Mouse (Mus musculus): Measurements from ENCODE around the gene Atp2c2. TPM values are rescaled to one million over a fixed set of nuclear protein-coding genes. Genes with fewer than 3 reads are reported as not detected.

Atp2c2 gene
- polyA plus RNA-seq, 1 experiment from 2014 or later, result 3.2 TPM

- Histone ChIP-seq H3K4me3 (no peak overlapping the region), H3K4me1 (peaks cover 28% of the 10 kb centered on the region), H3K4me2 (no peak overlapping the region), H3K36me3 (no peaks in the 10 kb centered on the region), H3K9me3 (no peaks in the 10 kb centered on the region), H3K9ac (no peak overlapping the region), H3K27me3 (no peaks in the 10 kb centered on the region), H3K27ac (no peak overlapping the region)
- no peak for ATAC-seq (ENCODE audit: borderline replicate concordance, extremely low read depth, low FRiP score, low TSS enrichment)
- WGBS, result 75% methylated on average over 11 of the region's 11 CpGs
Observed at GRCm38 (mm10) chr8:119673976-119674555, 25.7 kb upstream of the Atp2c2 start.

DNA sequence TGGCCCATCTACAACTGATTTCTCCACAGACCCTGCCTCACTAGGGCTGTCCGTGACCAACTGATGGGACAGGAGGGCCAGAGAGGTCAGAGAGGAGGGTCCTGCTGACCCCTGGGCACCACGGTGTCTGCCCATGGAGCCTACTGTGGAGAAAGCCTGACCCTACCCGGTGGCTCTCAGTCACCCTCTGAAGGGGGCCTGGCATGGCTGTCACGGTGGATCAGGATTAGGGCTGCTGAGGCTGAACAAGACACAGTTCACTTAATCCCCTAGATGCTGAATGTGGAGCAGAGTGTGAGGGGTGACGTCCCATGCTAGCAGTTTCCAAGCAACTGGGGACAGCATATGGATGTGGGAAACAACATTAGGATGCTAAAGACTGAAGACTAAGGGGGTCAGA, 24.4 kb upstream of the Atp2c2 start:
- H3K9me3 ChIP-seq, result no peaks in the 10 kb centered on the region
- ATAC-seq (ENCODE audit: borderline replicate concordance, extremely low read depth, low FRiP score, low TSS enrichment), result no peak
- no peak overlapping the region for H3K9ac ChIP-seq
- H3K4me3 ChIP-seq, result no peak overlapping the region
- 75% methylated on average over 5 of the region's 5 CpGs for WGBS
- H3K27ac ChIP-seq, result no peak overlapping the region
- no peaks in the 10 kb centered on the region for H3K27me3 ChIP-seq
- H3K4me2 ChIP-seq, result no peak overlapping the region
- H3K36me3 ChIP-seq, result no peaks in the 10 kb centered on the region
- H3K4me1 ChIP-seq, result peaks cover 17% of the 10 kb centered on the region

- no peaks in the 10 kb centered on the region for H3K9me3 ChIP-seq
- no peak overlapping the region for H3K9ac ChIP-seq
- H3K27ac ChIP-seq, result no peak overlapping the region
- H3K4me1 ChIP-seq, result peaks cover 9% of the 10 kb centered on the region; the same call in 1 of the 2 replicates
- H3K4me2 ChIP-seq, result no peak overlapping the region
- H3K4me3 ChIP-seq, result no peak overlapping the region
- no peaks in the 10 kb centered on the region for H3K36me3 ChIP-seq
- no peaks in the 10 kb centered on the region for H3K27me3 ChIP-seq
- no peak for ATAC-seq (ENCODE audit: borderline replicate concordance, extremely low read depth, low FRiP score, low TSS enrichment)
- WGBS, result 12% methylated on average over 8 of the region's 8 CpGs
Observed at GRCm38 (mm10) chr8:119676389-119676788, 23.4 kb upstream of the Atp2c2 start.

DNA sequence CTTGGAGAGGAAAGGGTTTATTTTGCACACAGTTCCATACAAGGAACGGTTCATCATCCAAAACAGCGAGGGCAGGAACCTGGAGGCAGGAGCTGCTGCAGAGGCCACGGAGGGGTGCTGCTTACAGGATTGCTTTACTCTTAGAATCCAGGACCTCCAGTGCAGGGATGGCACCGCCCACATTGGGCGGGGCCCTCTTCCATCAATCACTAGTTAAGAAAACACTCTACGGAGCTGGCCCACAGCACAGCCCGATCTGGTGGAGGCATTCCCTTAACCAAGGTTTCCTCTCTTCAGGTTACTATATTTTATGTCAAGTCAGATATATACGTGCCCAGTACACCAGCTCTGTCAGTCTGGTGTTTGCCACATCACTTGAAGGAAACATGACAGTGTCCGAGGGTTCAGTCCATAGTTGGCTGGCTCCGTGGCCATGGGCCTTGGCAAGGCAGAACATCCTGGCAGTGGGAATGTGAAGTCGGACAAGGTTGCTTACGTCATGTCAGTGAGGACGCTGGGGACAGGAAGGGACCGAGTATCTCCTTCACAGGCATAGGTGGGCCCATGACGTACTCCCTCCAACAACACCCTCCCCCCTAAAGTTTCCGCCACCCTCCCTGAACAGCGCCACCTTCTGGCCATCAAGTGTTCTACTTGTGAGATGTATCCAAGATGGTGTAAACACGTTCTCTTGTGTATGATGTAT, 21.5 kb upstream of the Atp2c2 start:
- 7% methylated on average over 18 of the region's 18 CpGs for WGBS
- no peaks in the 10 kb centered on the region for H3K27me3 ChIP-seq
- H3K9ac ChIP-seq, result no peak overlapping the region
- no peaks in the 10 kb centered on the region for H3K36me3 ChIP-seq
- no peaks in the 10 kb centered on the region for H3K9me3 ChIP-seq
- H3K4me1 ChIP-seq, result peaks cover 6% of the 10 kb centered on the region; the same call in 1 of the 2 replicates
- H3K27ac ChIP-seq, result no peak overlapping the region
- peak; percentile 40; the same call in 1 of the 2 replicates for ATAC-seq (ENCODE audit: borderline replicate concordance, extremely low read depth, low FRiP score, low TSS enrichment)
- H3K4me3 ChIP-seq, result peak overlapping the region; percentile 8; the same call in 1 of the 2 replicates
- peak overlapping the region; percentile 49 for H3K4me2 ChIP-seq

GRCm38 (mm10) chr8:119679184-119679583, 20.6 kb upstream of the Atp2c2 start:
- Histone ChIP-seq H3K27ac (no peak overlapping the region), H3K4me3 (no peak overlapping the region), H3K4me2 (no peak overlapping the region), H3K9ac (no peak overlapping the region), H3K9me3 (no peaks in the 10 kb centered on the region), H3K36me3 (no peaks in the 10 kb centered on the region), H3K27me3 (no peaks in the 10 kb centered on the region), H3K4me1 (peaks cover 6% of the 10 kb centered on the region; the same call in 1 of the 2 replicates)
- WGBS, result 60% methylated on average over 14 of the region's 14 CpGs
- ATAC-seq (ENCODE audit: borderline replicate concordance, extremely low read depth, low FRiP score, low TSS enrichment), result no peak

GRCm38 (mm10) chr8:119690602-119691001, 9.2 kb upstream of the Atp2c2 start:
- Histone ChIP-seq H3K27me3 (0 out of 2 replicates have a peak, but pooled peaks cover 3% of the 10 kb centered on the region), H3K4me2 (no peak overlapping the region), H3K9ac (no peak overlapping the region), H3K27ac (no peak overlapping the region), H3K4me3 (no peak overlapping the region), H3K4me1 (0 out of 2 replicates have a peak, but pooled peaks cover 9% of the 10 kb centered on the region), H3K9me3 (no peaks in the 10 kb centered on the region), H3K36me3 (no peaks in the 10 kb centered on the region)
- WGBS, result 25% methylated on average over 6 of the region's 6 CpGs
- ATAC-seq (ENCODE audit: borderline replicate concordance, extremely low read depth, low FRiP score, low TSS enrichment), result no peak

GRCm38 (mm10) chr8:119691989-119692388, 7.8 kb upstream of the Atp2c2 start:
- H3K4me2 ChIP-seq, result no peak overlapping the region
- H3K4me3 ChIP-seq, result no peak overlapping the region
- no peaks in the 10 kb centered on the region for H3K9me3 ChIP-seq
- 0 out of 2 replicates have a peak, but pooled peaks cover 3% of the 10 kb centered on the region for H3K27me3 ChIP-seq
- no peaks in the 10 kb centered on the region for H3K36me3 ChIP-seq
- no peak overlapping the region for H3K9ac ChIP-seq
- ATAC-seq (ENCODE audit: borderline replicate concordance, extremely low read depth, low FRiP score, low TSS enrichment), result no peak
- 68% methylated on average over 4 of the region's 4 CpGs for WGBS
- H3K27ac ChIP-seq, result no peak overlapping the region
- H3K4me1 ChIP-seq, result 0 out of 2 replicates have a peak, but pooled peaks cover 9% of the 10 kb centered on the region

GRCm38 (mm10) chr8:119694696-119695095, 5.1 kb upstream of the Atp2c2 start:
- Histone ChIP-seq H3K36me3 (no peaks in the 10 kb centered on the region), H3K4me3 (no peak overlapping the region), H3K4me2 (no peak overlapping the region), H3K9ac (no peak overlapping the region), H3K27me3 (peaks cover 24% of the 10 kb centered on the region), H3K9me3 (no peaks in the 10 kb centered on the region), H3K27ac (no peak overlapping the region), H3K4me1 (peaks cover 18% of the 10 kb centered on the region; the same call in 1 of the 2 replicates)
- ATAC-seq (ENCODE audit: borderline replicate concordance, extremely low read depth, low FRiP score, low TSS enrichment), result no peak
- 51% methylated on average over 7 of the region's 7 CpGs for WGBS

DNA sequence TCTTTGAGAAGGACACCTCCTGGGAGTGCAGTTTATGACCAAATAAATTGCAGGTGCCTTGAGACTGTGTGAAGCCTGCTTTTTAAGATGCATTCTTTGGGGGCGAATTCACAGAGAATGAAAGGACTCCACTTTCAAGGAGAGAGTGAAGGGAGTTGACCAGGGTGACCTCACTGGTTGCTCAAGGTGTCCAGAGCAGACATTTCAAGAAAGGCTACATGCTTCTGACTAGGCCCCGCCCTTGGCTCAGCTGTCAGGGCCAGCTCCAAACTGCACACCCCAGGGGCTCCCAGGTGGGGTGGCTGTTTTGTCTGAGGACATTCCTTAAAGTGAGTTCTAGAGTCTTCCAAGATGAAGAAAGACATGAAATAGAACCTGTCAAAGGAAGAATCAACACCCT, 2.6 kb upstream of the Atp2c2 start:
- 73% methylated on average over 2 of the region's 2 CpGs for WGBS

GRCm38 (mm10) chr8:119698960-119699359, 849 bp upstream of the Atp2c2 start:
- Histone ChIP-seq H3K4me1 (peaks cover 21% of the 10 kb centered on the region), H3K9ac (no peak overlapping the region), H3K27me3 (peaks cover 49% of the 10 kb centered on the region), H3K36me3 (no peaks in the 10 kb centered on the region), H3K9me3 (no peaks in the 10 kb centered on the region), H3K27ac (no peak overlapping the region), H3K4me2 (peak overlapping the region; percentile 54), H3K4me3 (peak overlapping the region; percentile 33; the same call in 1 of the 2 replicates)
- 2% methylated on average over 11 of the region's 12 CpGs for WGBS
- ATAC-seq (ENCODE audit: borderline replicate concordance, extremely low read depth, low FRiP score, low TSS enrichment), result no peak

More for the DNA sequence above, 2.6 kb upstream of the Atp2c2 start:
- Histone ChIP-seq H3K27me3 (peaks cover 48% of the 10 kb centered on the region), H3K4me1 (peaks cover 16% of the 10 kb centered on the region), H3K9ac (no peak overlapping the region), H3K27ac (no peak overlapping the region), H3K36me3 (no peaks in the 10 kb centered on the region), H3K4me2 (no peak overlapping the region), H3K4me3 (no peak overlapping the region), H3K9me3 (no peaks in the 10 kb centered on the region)
- no peak for ATAC-seq (ENCODE audit: borderline replicate concordance, extremely low read depth, low FRiP score, low TSS enrichment)

- Histone ChIP-seq H3K9ac (no peak overlapping the region), H3K4me1 (peaks cover 16% of the 10 kb centered on the region), H3K4me3 (no peak overlapping the region), H3K36me3 (no peaks in the 10 kb centered on the region), H3K9me3 (no peaks in the 10 kb centered on the region), H3K4me2 (no peak overlapping the region), H3K27ac (no peak overlapping the region), H3K27me3 (peaks cover 43% of the 10 kb centered on the region)
- 30% methylated on average over 7 of the region's 7 CpGs for WGBS
- ATAC-seq (ENCODE audit: borderline replicate concordance, extremely low read depth, low FRiP score, low TSS enrichment), result no peak
Observed at GRCm38 (mm10) chr8:119702965-119703364, 3.2 kb downstream of the Atp2c2 start.

- no peak overlapping the region for H3K27ac ChIP-seq
- H3K4me2 ChIP-seq, result no peak overlapping the region
- H3K4me1 ChIP-seq, result peaks cover 13% of the 10 kb centered on the region
- no peak overlapping the region for H3K4me3 ChIP-seq
- WGBS, result 81% methylated on average over 9 of the region's 9 CpGs
- ATAC-seq (ENCODE audit: borderline replicate concordance, extremely low read depth, low FRiP score, low TSS enrichment), result no peak
- H3K36me3 ChIP-seq, result no peaks in the 10 kb centered on the region
- H3K9me3 ChIP-seq, result no peaks in the 10 kb centered on the region
- 0 out of 2 replicates have a peak, but pooled peaks cover 1% of the 10 kb centered on the region for H3K27me3 ChIP-seq
- no peak overlapping the region for H3K9ac ChIP-seq
Observed at GRCm38 (mm10) chr8:119707146-119707545, 7.3 kb downstream of the Atp2c2 start.

Measured in lung, embryonic 15.5 days (tissue).